Mouse (Mus musculus) embryonic facial prominence, embryonic 13.5 days (tissue): ENCODE measurements around the gene Slc34a1. TPM values are rescaled to one million over a fixed set of nuclear protein-coding genes. Genes with fewer than 3 reads are reported as not detected.

Experiments
- ATAC-seq: fragments of 200-750 bp; cut with Nextera tagmentation; 2 replicates; pipeline ENCODE4 v1.8.0; 2017; ENCODE audit warnings: low read depth; ENCODE audit not compliant: insufficient number of reproducible peaks, insufficient read depth, low FRiP score, low TSS enrichment
- H3K27ac ChIP-seq: fragments of 300-500 bp; sonication (generic); 2 replicates; pipeline ENCODE4 v1.5.1; 2015; ENCODE audit warnings: moderate library complexity, mild to moderate bottlenecking, inconsistent platforms
- H3K27me3 ChIP-seq: fragments of 300-500 bp; sonication (generic); 2 replicates; pipeline ENCODE4 v1.6.1; 2015; ENCODE audit warnings: mild to moderate bottlenecking, inconsistent platforms
- H3K36me3 ChIP-seq: fragments of 300-500 bp; sonication (generic); 2 replicates; pipeline ENCODE4 v1.6.1; 2015; ENCODE audit warnings: mild to moderate bottlenecking, inconsistent platforms
- H3K4me1 ChIP-seq: fragments of 300-500 bp; sonication (generic); 2 replicates; pipeline ENCODE4 v1.6.1; 2015; ENCODE audit warnings: inconsistent platforms
- H3K4me2 ChIP-seq: fragments of 300-500 bp; sonication (generic); 2 replicates; pipeline ENCODE4 v1.6.1; 2015; ENCODE audit warnings: moderate library complexity, mild to moderate bottlenecking, inconsistent platforms
- H3K4me3 ChIP-seq: fragments of 300-500 bp; sonication (generic); 2 replicates; pipeline ENCODE4 v1.5.1; 2015; ENCODE audit warnings: mild to moderate bottlenecking, inconsistent platforms
- H3K9ac ChIP-seq: fragments of 300-500 bp; sonication (generic); 2 replicates; pipeline ENCODE4 v1.6.1; 2015; ENCODE audit warnings: mild to moderate bottlenecking, inconsistent platforms
- H3K9me3 ChIP-seq: fragments of 300-500 bp; sonication (generic); 2 replicates; pipeline ENCODE4 v1.6.1; 2016; ENCODE audit warnings: inconsistent platforms
- WGBS: fragments of 180-500 bp; shearing (Covaris S2); methylation state at CpG from one replicate; pipeline ENCODE4 v1.1.7; 2015; ENCODE audit warnings: mixed read lengths; 5-methylcytosine and 5-hydroxymethylcytosine counted together
- polyA plus RNA-seq: library from polyadenylated mRNA; unstranded; fragments of >200 nt; fragmentation: Nextera tagmentation; extraction: Ambion mirVana; gene quantifications from 2 replicates; pipeline ENCODE4 v1.2.1, GENCODE M21; 2015

Slc34a1 gene
- polyA plus RNA-seq, 1 experiment from 2014 or later = not detected

DNA sequence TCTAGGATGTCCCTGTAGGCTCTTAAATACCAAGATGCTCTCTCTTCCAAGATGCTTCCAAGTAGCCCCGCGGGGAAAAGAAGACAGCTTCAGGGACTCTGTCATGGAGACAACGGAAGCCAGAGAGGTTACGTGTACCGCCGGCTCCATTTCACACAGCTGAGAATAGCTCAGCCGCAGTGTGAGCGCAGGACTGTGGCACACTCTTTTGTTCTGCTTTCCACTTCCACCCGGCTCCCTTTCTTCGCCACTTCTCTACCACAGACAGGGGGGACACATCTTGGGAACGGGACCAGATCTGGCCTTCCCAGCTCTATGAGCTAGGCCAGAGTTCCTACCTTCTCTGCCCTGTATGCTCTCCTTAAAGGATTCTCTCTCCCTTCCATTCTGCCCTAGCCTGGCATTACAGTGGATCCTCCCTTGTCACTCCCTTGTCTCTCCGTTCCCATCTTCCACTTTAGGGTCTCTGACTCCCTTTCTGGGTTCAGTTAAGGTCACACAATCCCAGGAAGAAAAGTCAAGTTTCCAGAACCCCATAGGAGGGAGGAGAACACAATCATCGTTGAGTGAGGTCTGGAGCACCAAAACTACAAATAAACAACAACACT is 7.9 kb downstream of the Slc34a1 start:
- WGBS = 69% methylated on average over 13 of the region's 13 CpGs
- no peaks in the 10 kb centered on the region for H3K9me3 ChIP-seq
- ATAC-seq = no peak
- no peaks in the 10 kb centered on the region for H3K36me3 ChIP-seq
- peaks cover 7% of the 10 kb centered on the region for H3K27me3 ChIP-seq
- H3K27ac ChIP-seq = no peak overlapping the region
- peak overlapping the region; percentile 53; the same call in 1 of the 2 replicates for H3K9ac ChIP-seq
- no peak overlapping the region for H3K4me3 ChIP-seq
- peaks cover 6% of the 10 kb centered on the region for H3K4me1 ChIP-seq
- 0 out of 2 replicates have a peak overlapping the region, but pooled peaks have one; percentile 21 for H3K4me2 ChIP-seq

DNA sequence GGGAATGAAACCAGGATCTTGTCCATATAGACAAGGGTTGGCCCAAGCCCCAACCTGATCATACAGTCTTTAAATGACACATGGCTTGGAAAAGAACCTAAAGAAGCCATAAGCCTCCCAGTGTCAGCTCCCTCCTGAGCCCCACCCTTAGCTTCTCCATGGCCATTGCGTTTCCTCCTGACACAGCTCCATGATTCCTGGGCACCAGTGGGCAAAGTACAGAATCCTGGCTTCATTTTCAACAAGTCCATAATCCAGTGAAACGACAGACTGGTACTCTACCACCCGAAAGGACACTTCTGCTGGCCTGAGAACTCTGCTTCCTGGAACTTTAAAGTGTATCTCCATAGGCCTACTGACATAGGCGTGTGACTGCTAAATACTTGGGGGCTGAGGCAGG is 9.4 kb downstream of the Slc34a1 start:
- Histone ChIP-seq H3K4me3 (no peak overlapping the region), H3K4me1 (peaks cover 6% of the 10 kb centered on the region), H3K9me3 (no peaks in the 10 kb centered on the region), H3K4me2 (no peak overlapping the region), H3K27ac (no peak overlapping the region), H3K27me3 (peaks cover 14% of the 10 kb centered on the region), H3K36me3 (no peaks in the 10 kb centered on the region), H3K9ac (no peak overlapping the region)
- 81% methylated on average over 4 of the region's 4 CpGs for WGBS
- no peak for ATAC-seq

DNA sequence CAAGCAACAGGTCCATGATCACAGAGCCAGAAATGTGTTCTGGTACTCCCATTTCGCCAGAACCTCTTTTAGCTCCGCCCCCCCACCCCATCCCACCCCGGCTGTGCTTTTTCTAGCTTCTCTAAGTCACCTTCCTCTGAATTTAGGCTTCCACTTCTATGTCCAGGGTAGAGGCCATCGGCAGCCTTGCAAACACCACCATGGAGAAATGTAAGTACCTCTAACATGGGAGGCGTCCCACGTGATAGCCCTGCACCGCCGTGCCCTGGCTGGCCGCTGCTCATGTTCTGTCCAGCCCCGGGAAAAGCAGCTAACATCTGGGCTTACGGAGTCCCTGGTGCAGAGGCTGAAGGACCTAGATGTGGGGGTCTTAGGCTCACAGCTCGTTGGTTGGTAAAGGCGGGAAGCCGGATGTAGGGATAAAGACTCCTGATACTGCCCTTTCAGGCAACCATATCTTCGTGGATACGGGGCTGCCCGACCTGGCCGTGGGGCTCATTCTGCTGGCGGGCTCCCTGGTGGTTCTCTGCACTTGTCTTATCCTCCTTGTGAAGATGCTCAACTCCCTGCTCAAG is 10.6 kb downstream of the Slc34a1 start:
- whole genome bisulfite sequencing = 86% methylated on average over 19 of the region's 19 CpGs
- Histone ChIP-seq H3K4me2 (no peak overlapping the region), H3K27ac (no peak overlapping the region), H3K27me3 (peaks cover 21% of the 10 kb centered on the region), H3K4me3 (no peak overlapping the region), H3K36me3 (no peaks in the 10 kb centered on the region), H3K9me3 (no peaks in the 10 kb centered on the region), H3K4me1 (peaks cover 6% of the 10 kb centered on the region), H3K9ac (no peak overlapping the region)
- ATAC-seq = no peak

DNA sequence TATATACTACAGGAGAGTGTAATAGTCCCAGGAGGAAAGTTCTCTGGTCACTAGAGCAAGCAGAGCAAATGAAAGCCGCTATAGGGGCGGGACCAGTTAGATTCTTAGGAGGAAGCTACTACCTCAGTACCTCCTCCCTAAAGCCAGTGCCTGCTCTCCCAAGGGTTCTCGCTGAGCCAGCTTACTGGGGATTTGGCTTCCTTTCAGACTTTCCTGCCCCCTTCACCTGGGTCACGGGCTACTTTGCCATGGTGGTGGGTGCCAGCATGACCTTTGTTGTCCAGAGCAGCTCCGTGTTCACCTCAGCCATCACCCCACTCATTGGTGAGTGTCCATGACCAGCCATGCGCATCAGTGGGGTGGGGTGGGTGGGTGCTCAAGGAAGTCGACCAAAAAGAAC is 13.8 kb downstream of the Slc34a1 start:
- peaks cover 32% of the 10 kb centered on the region for H3K27me3 ChIP-seq
- H3K4me2 ChIP-seq = no peak overlapping the region
- WGBS = 78% methylated on average over 7 of the region's 7 CpGs

DNA sequence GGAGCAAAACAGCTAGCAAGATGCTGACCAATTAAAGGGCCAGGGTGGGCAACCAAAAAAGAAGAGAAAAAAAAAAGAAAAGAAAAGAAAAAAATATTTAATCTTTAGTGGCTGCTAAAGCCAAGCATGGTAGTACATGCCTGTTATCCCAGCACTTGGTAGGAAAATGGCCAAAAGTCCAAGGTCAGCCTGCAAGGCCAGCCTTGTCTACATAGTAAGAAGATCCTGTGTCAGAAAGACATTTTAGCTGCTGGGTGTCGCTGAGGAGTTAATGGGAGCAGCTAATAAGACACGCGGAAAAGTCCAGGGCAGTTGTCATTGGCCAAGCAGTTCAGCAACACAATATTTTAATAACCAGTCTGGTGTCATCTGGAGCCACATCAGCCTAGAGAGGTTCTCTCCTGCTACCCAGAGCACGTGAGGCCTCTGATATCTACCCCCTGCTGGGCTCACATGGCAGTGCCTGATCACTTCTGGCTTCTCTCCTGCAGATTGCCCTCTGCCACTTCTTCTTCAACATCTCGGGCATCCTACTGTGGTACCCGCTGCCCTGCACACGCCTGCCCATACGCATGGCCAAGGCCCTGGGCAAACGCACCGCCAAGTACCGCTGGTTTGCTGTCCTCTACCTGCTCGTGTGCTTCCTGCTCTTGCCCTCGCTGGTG is 14.8 kb downstream of the Slc34a1 start:
- Histone ChIP-seq H3K27ac (no peak overlapping the region), H3K27me3 (peaks cover 40% of the 10 kb centered on the region), H3K9me3 (no peaks in the 10 kb centered on the region), H3K9ac (no peak overlapping the region), H3K36me3 (no peaks in the 10 kb centered on the region), H3K4me1 (peaks cover 10% of the 10 kb centered on the region), H3K4me3 (no peak overlapping the region), H3K4me2 (no peak overlapping the region)
- no peak for ATAC-seq
- 82% methylated on average over 13 of the region's 13 CpGs for WGBS

More for the DNA sequence above, 13.8 kb downstream of the Slc34a1 start:
- no peak overlapping the region for H3K27ac ChIP-seq
- no peak overlapping the region for H3K4me3 ChIP-seq
- no peaks in the 10 kb centered on the region for H3K9me3 ChIP-seq
- H3K9ac ChIP-seq = no peak overlapping the region
- H3K36me3 ChIP-seq = no peaks in the 10 kb centered on the region
- no peak for ATAC-seq
- H3K4me1 ChIP-seq = peaks cover 10% of the 10 kb centered on the region

DNA sequence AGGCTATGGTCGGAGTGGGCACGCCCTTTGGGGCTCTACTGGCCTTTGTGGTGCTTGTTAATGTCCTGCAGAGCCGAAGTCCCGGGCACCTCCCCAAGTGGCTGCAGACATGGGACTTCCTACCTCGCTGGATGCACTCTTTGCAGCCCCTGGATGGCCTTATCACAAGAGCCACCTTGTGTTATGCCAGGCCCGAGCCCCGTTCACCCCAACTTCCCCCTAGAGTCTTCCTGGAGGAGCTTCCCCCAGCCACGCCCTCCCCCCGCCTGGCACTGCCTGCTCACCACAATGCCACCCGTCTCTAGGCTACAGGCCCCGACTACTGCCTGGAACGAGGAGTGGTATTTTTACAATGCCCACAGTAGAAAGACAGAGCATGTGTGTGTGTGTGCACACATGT is 15.3 kb downstream of the Slc34a1 start:
- no peak for ATAC-seq
- H3K36me3 ChIP-seq = no peaks in the 10 kb centered on the region
- H3K4me1 ChIP-seq = peaks cover 13% of the 10 kb centered on the region
- peaks cover 44% of the 10 kb centered on the region for H3K27me3 ChIP-seq
- H3K4me2 ChIP-seq = no peak overlapping the region
- no peaks in the 10 kb centered on the region for H3K9me3 ChIP-seq
- no peak overlapping the region for H3K9ac ChIP-seq
- WGBS = 82% methylated on average over 12 of the region's 12 CpGs
- H3K27ac ChIP-seq = no peak overlapping the region
- no peak overlapping the region for H3K4me3 ChIP-seq

DNA sequence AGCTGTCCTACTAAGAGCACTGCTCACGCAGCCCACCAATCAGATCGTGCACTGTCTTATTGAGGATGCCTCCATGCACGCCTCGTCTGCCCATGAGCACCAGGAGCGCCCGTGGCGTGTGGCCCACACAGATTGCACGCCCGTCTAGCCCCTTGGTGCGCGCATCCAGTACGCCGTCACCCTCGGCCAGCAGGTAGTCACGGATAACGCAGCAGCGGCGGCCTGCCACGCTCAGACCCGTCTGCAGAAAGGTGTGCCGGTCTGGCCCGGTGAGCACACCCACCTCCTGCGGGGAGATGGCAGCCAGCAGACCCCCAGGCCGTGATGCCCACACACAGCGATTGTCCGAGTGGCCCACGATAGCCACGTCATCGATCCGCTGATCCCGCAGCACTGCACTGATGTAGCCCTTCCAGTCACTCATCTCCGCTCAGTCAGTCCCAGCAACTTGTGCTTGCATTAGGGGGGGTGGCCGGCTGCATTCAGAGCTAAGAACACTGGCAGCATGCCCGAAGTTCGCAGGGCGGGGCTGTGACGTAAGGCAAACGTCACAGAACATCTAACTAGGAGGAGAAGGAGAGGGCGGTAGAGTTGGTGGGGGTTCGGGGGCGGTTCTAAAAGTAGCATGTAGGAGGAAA is 16.9 kb downstream of the Slc34a1 start, which contains the start of gene Pfn3:
Pfn3 (minus strand) TSS at position 490 of the 638 bp plus-strand sequence.
- peaks cover 55% of the 10 kb centered on the region for H3K27me3 ChIP-seq
- H3K4me3 ChIP-seq = peak within 1 kb of the TSS; percentile 44
- peak within 1 kb of the TSS; percentile 73 for H3K9ac ChIP-seq
- peak within 1 kb of the TSS; percentile 76 for H3K4me2 ChIP-seq
- no peak for ATAC-seq
- H3K9me3 ChIP-seq = no peaks in the 10 kb centered on the region
- no peak within 1 kb of the TSS for H3K27ac ChIP-seq
- H3K36me3 ChIP-seq = no peaks in the 10 kb centered on the region
- WGBS = 7% methylated on average over 41 of the region's 41 CpGs
- peaks cover 14% of the 10 kb centered on the region for H3K4me1 ChIP-seq

DNA sequence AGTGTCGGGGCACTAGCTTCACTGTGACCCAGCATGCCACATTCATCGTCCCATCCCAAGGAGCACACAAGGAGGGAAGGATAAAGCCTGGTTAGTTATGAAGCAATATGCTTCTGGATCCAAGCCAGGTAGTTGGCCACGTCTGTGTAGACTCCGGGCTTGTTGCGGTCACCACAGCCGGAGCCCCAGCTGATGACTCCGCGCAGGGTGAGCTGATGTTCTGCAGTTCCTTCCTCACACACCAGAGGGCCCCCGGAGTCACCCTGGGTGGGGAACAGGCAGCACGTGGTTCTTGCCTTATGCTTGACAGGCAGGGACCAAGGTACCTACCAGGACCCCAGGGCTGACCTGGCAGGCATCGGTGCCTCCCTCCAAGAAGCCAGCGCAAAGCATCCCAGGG is 20.0 kb downstream of the Slc34a1 start:
- H3K9ac ChIP-seq = peak overlapping the region; percentile 56; the same call in 1 of the 2 replicates

DNA sequence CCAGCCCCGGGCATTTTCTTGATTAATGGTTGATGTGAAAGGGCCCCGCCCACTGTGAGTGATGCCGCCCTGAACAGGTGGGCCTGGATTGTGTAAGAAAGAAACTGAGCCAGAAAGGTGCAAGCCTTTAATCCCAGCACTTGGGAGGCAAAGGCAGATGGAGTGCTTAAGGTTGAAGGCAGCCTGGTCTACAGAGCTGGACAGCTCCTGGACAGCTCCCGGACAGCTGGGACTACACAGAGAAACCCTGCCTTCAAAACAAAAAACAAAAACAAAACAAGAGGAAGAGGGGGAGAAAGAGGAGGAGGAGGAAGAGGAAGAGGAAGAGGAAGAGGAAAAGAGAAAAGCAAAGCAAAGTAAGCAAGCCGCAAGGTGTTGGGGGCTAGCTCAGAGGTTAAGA is 21.2 kb downstream of the Slc34a1 start:
- H3K4me3 ChIP-seq = no peak overlapping the region
- WGBS = 78% methylated on average over 5 of the region's 5 CpGs

More for the DNA sequence above, 20.0 kb downstream of the Slc34a1 start:
- Histone ChIP-seq H3K9me3 (no peaks in the 10 kb centered on the region), H3K27me3 (peaks cover 78% of the 10 kb centered on the region), H3K27ac (no peak overlapping the region), H3K4me3 (no peak overlapping the region), H3K4me1 (peaks cover 24% of the 10 kb centered on the region), H3K4me2 (peak overlapping the region; percentile 30), H3K36me3 (no peaks in the 10 kb centered on the region)
- peak; percentile 49; the same call in 1 of the 2 replicates for ATAC-seq
- 12% methylated on average over 12 of the region's 12 CpGs for WGBS

DNA sequence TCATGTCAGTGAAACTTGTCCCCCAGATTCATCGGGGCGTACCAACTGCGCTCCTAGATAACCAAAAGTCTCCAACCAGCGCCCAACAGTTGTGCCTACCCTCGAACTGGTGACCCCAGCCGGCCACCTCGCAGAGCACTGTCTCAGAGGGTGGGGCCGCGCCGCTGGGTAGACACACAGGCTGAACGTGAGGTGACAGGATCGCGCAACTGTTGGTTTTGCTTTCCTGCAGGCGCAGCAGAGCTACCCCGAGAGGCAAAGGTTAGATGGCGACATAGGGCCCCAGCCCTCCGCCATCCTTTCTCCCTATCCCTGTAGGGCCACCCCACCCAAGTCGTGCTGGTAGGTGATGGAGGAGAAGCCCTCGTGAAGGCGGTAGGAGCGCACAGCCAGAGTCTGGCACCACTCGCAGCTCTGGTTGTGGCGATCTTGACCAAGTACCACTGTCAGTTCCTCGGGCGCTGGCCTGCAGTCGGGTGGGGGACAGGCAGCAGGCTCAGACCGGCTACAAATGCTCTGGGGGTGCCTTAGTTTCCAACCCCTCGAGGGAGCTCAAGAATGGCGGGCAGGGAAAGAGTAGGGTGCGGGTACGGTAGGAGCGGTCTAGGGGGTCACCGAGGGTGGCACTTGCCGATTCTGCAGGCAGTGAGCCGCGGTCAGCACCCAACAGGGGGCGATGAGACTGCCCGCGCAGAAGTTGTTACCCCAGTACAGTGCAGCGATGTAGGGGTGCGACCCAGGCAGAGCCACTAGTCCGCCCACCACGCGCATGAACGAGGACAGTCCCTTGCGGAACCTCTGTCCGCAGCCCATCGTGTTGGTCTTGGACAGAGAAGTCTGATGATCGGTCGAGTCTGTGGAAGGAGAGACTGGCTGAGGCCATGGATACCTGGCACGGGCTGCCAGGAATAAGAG is 22.3 kb downstream of the Slc34a1 start:
- H3K27me3 ChIP-seq = peaks cover 57% of the 10 kb centered on the region
- no peaks in the 10 kb centered on the region for H3K9me3 ChIP-seq
- ATAC-seq = peak; percentile 54; the same call in 1 of the 2 replicates
- peak overlapping the region; percentile 27 for H3K4me3 ChIP-seq
- peaks cover 15% of the 10 kb centered on the region for H3K4me1 ChIP-seq
- H3K27ac ChIP-seq = no peak overlapping the region
- peak overlapping the region; percentile 55 for H3K4me2 ChIP-seq
- 30% methylated on average over 51 of the region's 51 CpGs for WGBS
- no peaks in the 10 kb centered on the region for H3K36me3 ChIP-seq
- H3K9ac ChIP-seq = 0 out of 2 replicates have a peak overlapping the region, but pooled peaks have one; percentile 16

More for the DNA sequence above, 21.2 kb downstream of the Slc34a1 start:
- H3K27ac ChIP-seq = no peak overlapping the region
- no peak for ATAC-seq
- H3K9me3 ChIP-seq = no peaks in the 10 kb centered on the region
- peaks cover 24% of the 10 kb centered on the region for H3K4me1 ChIP-seq
- H3K36me3 ChIP-seq = no peaks in the 10 kb centered on the region
- peaks cover 66% of the 10 kb centered on the region for H3K27me3 ChIP-seq
- no peak overlapping the region for H3K9ac ChIP-seq
- no peak overlapping the region for H3K4me2 ChIP-seq
